Mouse (Mus musculus) megakaryocyte, embryonic 14.5 days (primary cell): ENCODE measurements around the gene Wipf1.

Experiments
- FLI1 ChIP-seq: IDR thresholded peaks from 2 replicates; pipeline ENCODE4 v1.6.1; 2012; ENCODE audit warnings: low read length, inconsistent platforms, mixed read lengths
- GATA1 ChIP-seq: IDR thresholded peaks from 3 replicates; pipeline ENCODE4 v1.6.1; 2012; ENCODE audit warnings: mixed read lengths, low read length, inconsistent platforms, borderline replicate concordance

- TF ChIP-seq GATA1 = no peak
- no peak for TF ChIP-seq FLI1
These were observed 60.5 kb downstream of the Wipf1 start for GRCm38 (mm10) chr2:73468993-73469392.
